Mouse (Mus musculus) lung, postnatal 14 days (tissue): ENCODE measurements around the gene Toe1.

ENCODE experiments used
- DNase-seq: peaks from one replicate; pipeline ENCODE4 v3.0.0; 2021

Toe1 gene

DNA sequence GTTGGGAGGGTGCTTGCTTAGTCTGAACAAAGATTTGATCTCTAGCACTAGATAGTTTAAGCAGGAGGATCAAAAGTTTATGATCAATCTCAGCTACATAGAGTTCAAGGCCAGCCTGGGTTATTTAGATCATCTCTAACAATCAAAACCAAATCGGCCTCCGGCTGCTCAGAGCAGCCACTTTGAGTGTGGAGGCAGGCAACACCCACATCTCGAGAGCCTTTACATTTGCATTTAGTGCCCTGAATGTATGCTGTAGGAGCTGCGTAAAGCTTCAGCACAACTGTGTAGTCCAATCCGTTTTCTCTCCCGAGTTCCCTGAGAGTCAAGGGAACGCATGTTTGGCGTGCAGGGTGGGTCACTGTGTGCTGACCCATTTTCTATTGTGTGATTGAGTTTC lies 15.0 kb downstream of the Toe1 start:
- no peak for DNase-seq

DNA sequence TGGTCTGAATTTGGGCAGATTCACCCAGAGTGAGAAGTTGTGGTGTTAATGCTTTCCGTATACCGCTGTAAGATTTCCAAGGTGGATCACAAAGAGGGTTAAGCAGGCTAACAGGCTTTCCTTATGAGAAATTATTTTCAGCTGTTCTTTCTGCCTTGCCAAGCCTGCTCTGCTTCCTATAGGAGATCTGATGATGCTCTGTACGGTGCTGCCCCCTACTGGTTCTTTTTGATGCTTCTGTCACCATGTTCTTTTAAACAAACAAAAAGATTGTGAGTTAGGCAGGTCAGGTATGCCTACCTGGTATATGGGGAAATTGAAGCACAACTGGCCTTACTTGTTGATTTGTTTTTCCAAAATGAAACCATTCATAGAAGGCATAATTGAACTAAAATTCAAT lies 18.5 kb downstream of the Toe1 start:
- DNase-seq: peak; percentile 92

DNA sequence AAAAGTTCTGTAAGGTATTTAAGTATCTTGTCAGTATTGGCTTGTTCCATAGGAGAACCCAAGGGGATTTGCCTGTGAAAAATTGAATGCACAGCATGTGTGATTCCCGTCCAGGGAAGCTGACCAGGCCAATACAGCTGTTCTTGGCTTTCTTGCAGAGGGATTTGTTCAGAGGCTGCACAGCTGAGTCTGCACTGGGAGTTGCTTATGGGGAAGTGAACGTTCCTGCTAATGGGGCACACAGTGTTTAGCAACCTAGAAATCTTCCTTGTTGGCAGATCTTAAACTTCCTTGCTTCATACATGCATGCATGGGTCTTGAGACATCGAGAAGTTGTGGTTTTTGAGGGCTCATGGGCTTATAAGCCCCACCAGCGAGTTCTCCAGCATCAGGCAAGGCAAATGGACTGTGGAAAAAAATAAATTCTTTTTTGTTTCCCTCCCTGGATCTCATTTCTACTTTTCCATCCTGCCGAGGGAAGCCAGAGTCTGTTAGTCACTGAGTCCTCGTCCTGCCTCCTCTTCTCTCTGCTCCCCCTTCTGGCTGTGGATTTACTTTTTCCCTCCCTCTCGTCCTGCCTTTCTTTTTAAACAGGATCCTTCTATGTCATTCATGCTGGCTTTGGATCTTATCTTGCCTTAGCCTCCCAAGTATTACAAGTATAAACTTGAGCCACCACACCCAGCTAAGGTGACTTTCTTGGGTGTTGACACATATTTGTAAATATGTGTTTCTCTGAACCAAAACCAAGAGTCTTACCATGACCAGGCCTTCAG lies 19.3 kb downstream of the Toe1 start:
- peak; percentile 9 for DNase-seq

DNA sequence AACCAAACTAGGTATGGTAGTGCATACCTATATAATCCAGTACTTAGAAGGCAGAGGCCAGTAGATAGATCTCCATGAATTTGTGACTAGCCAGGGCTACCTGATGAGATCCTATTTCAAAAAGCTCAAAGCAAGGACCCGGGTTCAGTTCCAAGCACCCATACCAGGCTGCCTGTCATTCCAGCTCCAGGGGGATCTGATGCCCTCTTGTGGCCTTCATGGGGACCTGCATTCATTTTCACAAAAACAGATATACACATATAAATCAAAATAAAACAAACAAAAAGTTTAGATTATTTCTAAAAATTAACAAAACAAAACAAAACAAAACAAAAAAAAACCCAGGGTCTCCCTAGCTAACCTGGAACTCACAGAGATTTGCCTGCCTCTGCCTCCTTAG lies 20.9 kb downstream of the Toe1 start:
- DNase-seq: no peak

DNA sequence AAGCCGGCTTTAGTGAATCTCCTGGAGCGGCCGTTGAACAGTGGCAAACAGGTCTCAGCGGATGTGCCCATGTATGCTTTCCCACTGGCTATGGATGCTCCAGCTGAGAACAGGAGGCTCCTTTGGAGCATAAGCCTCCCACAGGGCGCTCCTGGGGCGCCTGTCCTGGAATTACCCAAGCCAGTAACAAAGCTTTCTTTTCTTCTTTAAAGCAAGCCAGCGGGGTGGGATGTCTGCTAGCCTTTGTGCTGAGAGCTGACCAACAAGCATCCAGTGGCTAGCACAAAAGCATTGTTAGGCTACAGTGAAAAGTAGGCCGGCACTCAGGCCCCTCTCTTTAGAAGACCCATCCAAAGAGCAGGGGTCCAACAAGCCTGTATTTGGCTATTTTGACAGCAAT lies 25.3 kb downstream of the Toe1 start:
- DNase-seq: no peak

DNA sequence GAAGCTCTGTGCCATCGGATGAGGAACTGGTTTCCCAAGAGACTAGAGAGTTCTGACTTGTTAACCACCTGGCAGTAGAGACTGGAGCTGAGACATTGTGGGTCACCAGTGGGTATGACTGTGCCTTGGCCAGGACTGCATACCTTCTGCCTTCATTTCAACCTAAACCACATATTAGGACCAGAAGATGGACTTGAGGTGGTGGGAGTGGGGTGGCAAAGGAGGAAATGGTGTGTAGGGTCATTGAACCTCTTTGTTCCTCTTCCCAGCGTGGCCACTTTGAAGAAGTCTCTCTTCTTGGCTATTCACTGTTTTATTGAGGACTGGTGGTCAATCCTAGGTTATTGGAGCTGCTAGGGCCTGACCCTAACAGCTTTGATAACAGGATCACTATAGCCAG lies 26.1 kb downstream of the Toe1 start:
- no peak for DNase-seq

DNA sequence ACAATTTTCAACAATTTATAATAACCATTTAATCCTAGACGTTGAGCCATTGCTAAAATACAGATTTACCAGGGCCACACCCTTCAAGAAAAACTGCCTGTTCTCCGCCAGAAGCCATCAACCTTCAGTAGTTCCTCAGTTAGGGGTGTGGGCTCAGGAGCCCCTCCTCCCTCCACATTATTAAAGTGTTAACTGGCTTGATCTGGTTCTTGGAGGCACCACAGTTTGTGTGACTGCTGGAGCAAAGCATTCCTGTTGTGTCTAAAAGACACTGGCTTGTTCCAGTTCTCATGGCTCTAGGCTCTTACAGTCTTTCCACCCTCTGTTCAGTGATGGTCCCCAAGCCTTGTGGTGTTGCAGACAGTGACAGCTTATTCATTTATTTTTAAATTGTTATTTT lies 26.9 kb downstream of the Toe1 start:
- no peak for DNase-seq

DNA sequence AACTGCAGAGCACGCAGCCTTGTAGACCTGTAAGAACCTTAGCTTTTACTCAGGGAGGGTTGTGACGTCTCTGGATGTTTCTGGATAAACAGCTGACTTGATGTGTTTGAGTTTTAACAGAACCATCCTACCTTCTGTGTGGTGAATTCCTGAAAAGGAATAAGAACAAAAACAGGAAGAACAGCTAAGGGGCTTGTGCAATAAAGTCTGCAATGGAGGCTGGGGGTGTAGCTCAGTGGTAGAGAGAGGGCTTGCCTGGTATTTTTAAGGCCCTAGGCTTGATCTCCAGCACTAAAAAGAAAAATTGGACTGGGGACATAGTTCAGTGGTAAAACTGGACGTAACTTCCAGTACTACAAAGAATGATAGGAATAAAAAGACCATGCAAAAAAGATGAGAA lies 30.4 kb downstream of the Toe1 start:
- DNase-seq: no peak

DNA sequence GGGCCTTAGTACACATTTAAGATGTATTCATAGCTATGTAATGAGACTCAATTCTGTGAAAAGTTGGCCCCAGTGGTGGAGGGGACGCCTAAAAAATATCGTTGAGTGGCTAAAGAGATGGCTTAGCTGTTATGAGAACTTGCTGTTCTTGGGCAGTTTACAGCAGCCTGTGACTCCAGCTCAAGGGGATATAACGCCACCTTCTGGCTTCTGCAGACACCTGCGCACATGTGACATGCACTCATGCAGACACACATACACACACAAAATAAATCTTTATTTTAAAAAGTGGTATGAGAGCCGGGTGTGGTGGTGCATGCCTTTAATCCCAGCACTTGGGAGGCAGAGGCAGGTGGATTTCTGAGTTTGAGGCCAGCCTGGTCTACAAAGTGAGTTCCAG lies 31.0 kb downstream of the Toe1 start:
- no peak for DNase-seq

DNA sequence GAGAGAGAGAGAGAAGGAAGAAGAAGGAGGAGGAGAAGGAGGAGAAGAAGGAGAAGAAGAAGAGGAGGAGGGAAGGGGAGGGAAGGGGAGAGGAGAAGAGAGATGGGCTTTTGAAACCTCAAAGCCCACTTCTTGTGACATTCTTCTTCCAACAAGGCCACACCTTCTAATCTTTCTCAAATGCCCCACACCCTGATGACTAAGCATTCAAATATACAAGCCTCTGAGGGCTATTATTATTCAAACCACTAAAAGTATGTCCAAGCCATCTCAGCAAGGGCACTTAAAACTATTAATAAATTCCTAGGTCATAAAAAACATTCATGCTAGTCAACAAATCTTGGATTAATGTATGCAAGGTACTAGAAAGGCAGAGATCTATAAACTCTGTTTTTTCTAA lies 38.4 kb downstream of the Toe1 start:
- no peak for DNase-seq

DNA sequence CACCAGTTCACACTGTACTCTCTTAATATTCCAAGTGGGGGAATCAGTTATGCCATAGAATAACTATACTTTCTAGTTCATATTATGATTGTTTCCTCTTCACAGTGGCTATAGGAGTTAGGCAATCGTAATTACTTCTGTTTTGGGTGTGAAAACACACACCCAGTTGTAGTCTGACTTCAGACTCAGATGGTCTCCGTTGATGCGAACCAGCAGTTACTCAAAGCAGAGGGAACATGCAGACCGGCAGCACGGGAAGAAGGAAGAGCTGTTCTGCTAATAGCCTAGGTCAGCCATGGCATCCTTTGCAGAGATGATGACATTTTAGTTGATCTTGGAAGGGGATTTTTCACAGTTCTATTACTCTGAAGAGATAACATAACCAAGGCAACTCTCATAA lies 38.9 kb downstream of the Toe1 start:
- DNase-seq: no peak

DNA sequence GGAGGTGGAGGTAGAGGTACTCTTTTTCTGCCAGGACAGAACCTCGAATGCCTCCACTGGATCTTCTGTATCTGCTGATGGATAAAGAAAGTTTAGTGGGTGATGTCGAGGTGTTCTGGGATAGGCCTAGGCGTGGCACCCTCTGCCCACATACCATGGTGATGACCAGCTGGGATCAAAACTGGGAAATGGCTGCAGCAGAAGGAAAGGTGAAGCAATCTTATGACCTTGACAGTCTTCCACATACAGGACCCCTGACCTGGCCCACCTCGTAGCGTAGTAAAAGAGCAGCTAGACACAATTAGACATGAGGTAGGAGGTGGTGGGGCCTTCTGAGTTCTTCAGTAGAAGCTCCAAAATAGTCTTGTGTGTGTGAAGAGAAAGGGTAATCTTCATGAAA lies 43.4 kb downstream of the Toe1 start:
- DNase-seq: no peak

DNA sequence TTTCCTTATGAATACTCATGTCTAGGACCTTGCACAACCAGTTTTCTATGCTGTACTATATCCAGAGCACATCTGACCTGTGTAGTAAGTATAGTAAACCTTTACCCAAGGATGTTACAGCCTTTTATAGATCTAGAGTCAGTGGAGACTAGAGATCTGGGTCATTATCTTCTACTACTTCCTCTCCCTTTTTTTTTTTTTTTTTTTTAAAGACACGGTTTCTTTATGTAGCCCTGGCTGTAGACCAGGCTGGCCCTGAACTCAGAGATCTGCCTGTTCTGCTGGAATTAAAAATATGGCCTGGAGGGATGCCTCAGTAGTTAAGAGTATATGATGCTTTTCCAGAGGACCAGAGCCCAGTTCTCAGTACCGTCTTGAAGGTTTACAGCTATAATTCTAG lies 45.5 kb downstream of the Toe1 start:
- DNase-seq: no peak

DNA sequence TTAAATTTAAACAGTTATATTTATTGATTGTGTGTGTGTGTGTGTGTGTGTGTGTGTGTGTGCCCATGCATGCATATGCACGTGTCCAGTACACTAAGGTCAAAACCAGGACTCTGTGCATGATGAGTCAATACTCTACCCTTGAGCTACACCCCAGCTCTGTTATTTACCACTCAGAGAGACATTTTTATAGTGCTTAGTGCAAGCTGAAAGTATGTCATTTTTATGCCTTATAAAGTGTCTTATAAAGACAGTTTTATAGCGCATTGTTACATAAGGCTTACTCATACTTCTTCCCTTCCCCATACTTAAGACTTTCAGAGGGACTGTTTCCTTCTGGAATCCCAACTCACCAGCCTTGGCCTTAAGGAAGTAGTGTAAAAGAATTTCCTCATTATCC lies 57.7 kb downstream of the Toe1 start:
- DNase-seq: no peak
